Mouse (Mus musculus) lung, adult 2 months (tissue): Measurements from ENCODE around the gene Appbp2.

ENCODE experiments used
- CTCF ChIP-seq: fragments of 200-500 bp; IDR thresholded peaks from 2 replicates; pipeline ENCODE4 v1.5.1; 2011; ENCODE audit warnings: mild to moderate bottlenecking, low read length, control low read depth; ENCODE audit not compliant: insufficient read depth
- POLR2A ChIP-seq: fragments of 200-500 bp; IDR thresholded peaks from 2 replicates; pipeline ENCODE4 v1.6.1; 2011; ENCODE audit warnings: low read depth, mild to moderate bottlenecking, control low read depth, low read length, borderline replicate concordance; ENCODE audit errors: extremely low read depth

DNA sequence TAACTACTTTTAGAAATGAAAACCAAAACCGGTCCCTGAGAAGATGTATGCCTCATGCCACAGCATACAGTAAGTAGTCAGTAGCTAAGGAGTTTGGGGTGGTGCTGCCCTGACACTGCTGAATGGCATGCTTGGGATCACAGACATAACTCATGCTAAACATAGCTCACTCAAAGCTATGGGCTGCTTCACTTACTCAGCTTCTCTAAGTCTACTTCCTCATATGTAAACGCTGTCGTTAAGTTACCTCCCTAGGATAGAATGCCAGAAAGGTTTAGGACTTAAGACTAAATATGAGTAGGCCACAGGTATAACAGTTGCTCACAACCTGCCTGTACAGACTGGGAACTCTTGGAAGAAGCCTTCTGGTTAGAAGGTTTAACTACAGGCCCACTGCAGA, 20.3 kb downstream of the Appbp2 start:
- no peak for TF ChIP-seq CTCF
- TF ChIP-seq POLR2A = no peak
